Mouse (Mus musculus) neural tube, embryonic 12.5 days (tissue): Measurements from ENCODE around the gene D17H6S53E. TPM values are rescaled to one million over a fixed set of nuclear protein-coding genes. Genes with fewer than 3 reads are reported as not detected.
A peak's percentile ranks its signal among the peaks of the same experiment; 100 is the strongest.

Source experiments
- ATAC-seq: fragments of 200-750 bp; cut with Nextera tagmentation; 2 replicates; pipeline ENCODE4 v1.8.0; 2017; ENCODE audit warnings: low read depth, mild to moderate bottlenecking, moderate TSS enrichment, moderate library complexity; ENCODE audit not compliant: low FRiP score
- H3K27ac ChIP-seq: fragments of 300-500 bp; sonication (generic); 2 replicates; pipeline ENCODE4 v1.5.1; 2016
- H3K27me3 ChIP-seq: fragments of 300-500 bp; sonication (generic); replicated peaks from 2 replicates; pipeline ENCODE4 v1.6.1; 2016; ENCODE audit warnings: mild to moderate bottlenecking
- H3K36me3 ChIP-seq: fragments of 300-500 bp; sonication (generic); 2 replicates; pipeline ENCODE4 v1.6.1; 2016; ENCODE audit warnings: mild to moderate bottlenecking
- H3K4me1 ChIP-seq: fragments of 300-500 bp; sonication (generic); 2 replicates; pipeline ENCODE4 v1.6.1; 2016
- H3K4me2 ChIP-seq: fragments of 300-500 bp; sonication (generic); replicated peaks from 2 replicates; pipeline ENCODE4 v1.6.1; 2016; ENCODE audit warnings: mild to moderate bottlenecking
- H3K4me3 ChIP-seq: fragments of 300-500 bp; sonication (generic); 2 replicates; pipeline ENCODE4 v1.5.1; 2016
- H3K9ac ChIP-seq: fragments of 300-500 bp; sonication (generic); 2 replicates; pipeline ENCODE4 v1.6.1; 2016; ENCODE audit warnings: mild to moderate bottlenecking
- H3K9me3 ChIP-seq: fragments of 300-500 bp; sonication (generic); 2 replicates; pipeline ENCODE4 v1.6.1; 2016; ENCODE audit warnings: mild to moderate bottlenecking
- WGBS: fragments of 180-500 bp; shearing (Covaris S2); methylation state at CpG from one replicate; pipeline ENCODE4 v1.1.7; 2016; 5-methylcytosine and 5-hydroxymethylcytosine counted together
- polyA plus RNA-seq: library from polyadenylated mRNA; unstranded; fragments of >200 nt; fragmentation: Nextera tagmentation; extraction: Ambion mirVana; gene quantifications from 2 replicates; pipeline ENCODE4 v1.2.1, GENCODE M21; 2016

Gene D17H6S53E
- polyA plus RNA-seq, 1 experiment from 2014 or later: 6.1 TPM

GRCm38 (mm10) chr17:35088825-35089644, 37.1 kb upstream of the D17H6S53E start, which contains the start of gene Abhd16a:
Gene Abhd16a (plus strand): TSS chr17:35089263.
- ATAC-seq: peak; percentile 98

GRCm38 (mm10) chr17:35090166-35090932, 35.8 kb upstream of the D17H6S53E start:
- H3K4me1 ChIP-seq: peaks cover 14% of the 10 kb centered on the region
- peak overlapping the region; percentile 66 for H3K4me2 ChIP-seq
- H3K36me3 ChIP-seq: peaks cover 39% of the 10 kb centered on the region
- peak overlapping the region; percentile 32; the same call in 1 of the 2 replicates for H3K27ac ChIP-seq
- no peaks in the 10 kb centered on the region for H3K27me3 ChIP-seq
- ATAC-seq: no peak
- H3K9ac ChIP-seq: peak overlapping the region; percentile 88
- no peaks in the 10 kb centered on the region for H3K9me3 ChIP-seq
- peak overlapping the region; percentile 61 for H3K4me3 ChIP-seq
- WGBS: 72% methylated on average over 8 of the region's 8 CpGs

More at GRCm38 (mm10) chr17:35088825-35089644, 37.1 kb upstream of the D17H6S53E start, which contains the start of gene Abhd16a:
- peaks cover 27% of the 10 kb centered on the region for H3K36me3 ChIP-seq
- peak within 1 kb of the TSS; percentile 66 for H3K4me2 ChIP-seq
- H3K27ac ChIP-seq: peak within 1 kb of the TSS; percentile 87
- H3K9me3 ChIP-seq: no peaks in the 10 kb centered on the region
- H3K4me1 ChIP-seq: peaks cover 14% of the 10 kb centered on the region
- peak within 1 kb of the TSS; percentile 88 for H3K9ac ChIP-seq
- WGBS: 3% methylated on average over 67 of the region's 67 CpGs
- H3K27me3 ChIP-seq: no peaks in the 10 kb centered on the region
- peak within 1 kb of the TSS; percentile 61 for H3K4me3 ChIP-seq

- H3K4me1 ChIP-seq: peaks cover 14% of the 10 kb centered on the region
- H3K36me3 ChIP-seq: peaks cover 59% of the 10 kb centered on the region
- H3K27ac ChIP-seq: no peak overlapping the region
- no peaks in the 10 kb centered on the region for H3K9me3 ChIP-seq
- H3K27me3 ChIP-seq: no peaks in the 10 kb centered on the region
- H3K9ac ChIP-seq: no peak overlapping the region
- H3K4me2 ChIP-seq: no peak overlapping the region
- H3K4me3 ChIP-seq: no peak overlapping the region
- no peak for ATAC-seq
- WGBS: 94% methylated on average over 14 of the region's 14 CpGs
Observed at GRCm38 (mm10) chr17:35092403-35093198, 33.6 kb upstream of the D17H6S53E start.

GRCm38 (mm10) chr17:35094475-35095365, 31.5 kb upstream of the D17H6S53E start:
- ATAC-seq: no peak
- H3K9me3 ChIP-seq: no peaks in the 10 kb centered on the region
- H3K4me1 ChIP-seq: peaks cover 12% of the 10 kb centered on the region
- H3K36me3 ChIP-seq: peaks cover 76% of the 10 kb centered on the region
- no peak overlapping the region for H3K4me3 ChIP-seq
- no peak overlapping the region for H3K4me2 ChIP-seq
- 0 out of 2 replicates have a peak overlapping the region, but pooled peaks have one; percentile 29 for H3K9ac ChIP-seq
- no peaks in the 10 kb centered on the region for H3K27me3 ChIP-seq
- H3K27ac ChIP-seq: no peak overlapping the region
- 93% methylated on average over 15 of the region's 15 CpGs for WGBS

- Histone ChIP-seq H3K27ac (no peak overlapping the region), H3K9me3 (no peaks in the 10 kb centered on the region), H3K4me1 (no peaks in the 10 kb centered on the region), H3K27me3 (no peaks in the 10 kb centered on the region), H3K36me3 (peaks cover 91% of the 10 kb centered on the region), H3K4me2 (no peak overlapping the region), H3K4me3 (no peak overlapping the region), H3K9ac (no peak overlapping the region)
- 85% methylated on average over 12 of the region's 12 CpGs for WGBS
- ATAC-seq: no peak
Observed at GRCm38 (mm10) chr17:35096597-35096996, 29.6 kb upstream of the D17H6S53E start.

GRCm38 (mm10) chr17:35097164-35097655, 29.0 kb upstream of the D17H6S53E start:
- H3K9me3 ChIP-seq: no peaks in the 10 kb centered on the region
- H3K36me3 ChIP-seq: peaks cover 91% of the 10 kb centered on the region
- ATAC-seq: no peak
- no peak overlapping the region for H3K9ac ChIP-seq
- H3K4me2 ChIP-seq: no peak overlapping the region
- H3K4me1 ChIP-seq: no peaks in the 10 kb centered on the region
- no peak overlapping the region for H3K27ac ChIP-seq
- 86% methylated on average over 12 of the region's 12 CpGs for WGBS
- H3K27me3 ChIP-seq: no peaks in the 10 kb centered on the region
- H3K4me3 ChIP-seq: no peak overlapping the region

- H3K36me3 ChIP-seq: peaks cover 79% of the 10 kb centered on the region
Observed at GRCm38 (mm10) chr17:35100196-35100765, 25.9 kb upstream of the D17H6S53E start.

GRCm38 (mm10) chr17:35101161-35101560, 25.0 kb upstream of the D17H6S53E start:
- no peaks in the 10 kb centered on the region for H3K4me1 ChIP-seq
- H3K27ac ChIP-seq: no peak overlapping the region
- H3K4me2 ChIP-seq: no peak overlapping the region
- H3K4me3 ChIP-seq: no peak overlapping the region
- H3K9me3 ChIP-seq: no peaks in the 10 kb centered on the region
- ATAC-seq: no peak
- no peak overlapping the region for H3K9ac ChIP-seq
- H3K27me3 ChIP-seq: no peaks in the 10 kb centered on the region
- WGBS: 92% methylated on average over 11 of the region's 11 CpGs
- peaks cover 72% of the 10 kb centered on the region for H3K36me3 ChIP-seq

More at GRCm38 (mm10) chr17:35100196-35100765, 25.9 kb upstream of the D17H6S53E start:
- no peak for ATAC-seq
- Histone ChIP-seq H3K9ac (no peak overlapping the region), H3K4me3 (no peak overlapping the region), H3K4me2 (no peak overlapping the region), H3K4me1 (no peaks in the 10 kb centered on the region), H3K27ac (no peak overlapping the region), H3K27me3 (no peaks in the 10 kb centered on the region), H3K9me3 (no peaks in the 10 kb centered on the region)
- 82% methylated on average over 10 of the region's 10 CpGs for WGBS

- 80% methylated on average over 8 of the region's 8 CpGs for WGBS
- Histone ChIP-seq H3K4me3 (peak overlapping the region; percentile 5; the same call in 1 of the 2 replicates), H3K4me1 (no peaks in the 10 kb centered on the region), H3K27me3 (no peaks in the 10 kb centered on the region), H3K4me2 (no peak overlapping the region), H3K9ac (no peak overlapping the region), H3K27ac (no peak overlapping the region), H3K36me3 (peaks cover 61% of the 10 kb centered on the region), H3K9me3 (no peaks in the 10 kb centered on the region)
- no peak for ATAC-seq
Observed at GRCm38 (mm10) chr17:35102299-35102698, 23.9 kb upstream of the D17H6S53E start.

- H3K36me3 ChIP-seq: peaks cover 56% of the 10 kb centered on the region
- no peak overlapping the region for H3K4me2 ChIP-seq
- H3K4me3 ChIP-seq: no peak overlapping the region
- no peak overlapping the region for H3K9ac ChIP-seq
- no peak overlapping the region for H3K27ac ChIP-seq
- 75% methylated on average over 6 of the region's 6 CpGs for WGBS
- H3K9me3 ChIP-seq: no peaks in the 10 kb centered on the region
- H3K4me1 ChIP-seq: no peaks in the 10 kb centered on the region
- no peak for ATAC-seq
- H3K27me3 ChIP-seq: no peaks in the 10 kb centered on the region
Observed at GRCm38 (mm10) chr17:35103221-35103690, 22.9 kb upstream of the D17H6S53E start.
